Mouse (Mus musculus) heart, embryonic 11.5 days (tissue): Measurements from ENCODE around the gene Dcdc2c. TPM values are rescaled to one million over a fixed set of nuclear protein-coding genes. Genes with fewer than 3 reads are reported as not detected.

ENCODE experiments used
- ATAC-seq: fragments of 200-750 bp; cut with Nextera tagmentation; replicated peaks from 2 replicates; pipeline ENCODE4 v1.8.0; 2017; ENCODE audit warnings: moderate library complexity; ENCODE audit not compliant: insufficient number of reproducible peaks, low FRiP score, low TSS enrichment
- H3K27ac ChIP-seq: fragments of 300-500 bp; sonication (generic); 2 replicates; pipeline ENCODE4 v1.5.1; 2014; ENCODE audit warnings: mild to moderate bottlenecking, low read depth, low read length
- H3K27me3 ChIP-seq: fragments of 300-500 bp; sonication (generic); 2 replicates; pipeline ENCODE4 v1.6.1; 2014; ENCODE audit warnings: mild to moderate bottlenecking, low read length, mixed read lengths; ENCODE audit not compliant: control insufficient read depth, insufficient read depth
- H3K36me3 ChIP-seq: fragments of 300-500 bp; sonication (generic); 2 replicates; pipeline ENCODE4 v1.6.1; 2014; ENCODE audit warnings: mild to moderate bottlenecking, low read length, moderate library complexity, mixed read lengths; ENCODE audit not compliant: control insufficient read depth, insufficient read depth
- H3K4me1 ChIP-seq: fragments of 300-500 bp; sonication (generic); 2 replicates; pipeline ENCODE4 v1.6.1; 2014; ENCODE audit warnings: low read length; ENCODE audit not compliant: control insufficient read depth, insufficient read depth
- H3K4me2 ChIP-seq: fragments of 300-500 bp; sonication (generic); 2 replicates; pipeline ENCODE4 v1.6.1; 2014; ENCODE audit warnings: mild to moderate bottlenecking, moderate library complexity
- H3K4me3 ChIP-seq: fragments of 300-500 bp; sonication (generic); 2 replicates; pipeline ENCODE4 v1.5.1; 2014; ENCODE audit warnings: low read depth, low read length
- H3K9ac ChIP-seq: fragments of 300-500 bp; sonication (generic); 2 replicates; pipeline ENCODE4 v1.6.1; 2014; ENCODE audit warnings: mild to moderate bottlenecking, low read depth, low read length, moderate library complexity
- H3K9me3 ChIP-seq: fragments of 300-500 bp; sonication (generic); replicated peaks from 2 replicates; pipeline ENCODE4 v1.6.1; 2016; ENCODE audit warnings: low read length; ENCODE audit not compliant: control insufficient read depth
- WGBS: fragments of 180-500 bp; shearing (Covaris S2); extraction: QIAGEN DNeasy Blood & Tissue Kit; methylation state at CpG from one replicate; pipeline ENCODE4 v1.1.7; 2014; ENCODE audit not compliant: insufficient replicate concordance; 5-methylcytosine and 5-hydroxymethylcytosine counted together
- polyA plus RNA-seq: library from polyadenylated mRNA; unstranded; fragments of >200 nt; fragmentation: Nextera tagmentation; extraction: Ambion mirVana; gene quantifications from 2 replicates; pipeline ENCODE4 v1.2.1, GENCODE M21; 2014

The Dcdc2c gene
- 0.20 and 0.21 TPM in 2 replicates for polyA plus RNA-seq

DNA sequence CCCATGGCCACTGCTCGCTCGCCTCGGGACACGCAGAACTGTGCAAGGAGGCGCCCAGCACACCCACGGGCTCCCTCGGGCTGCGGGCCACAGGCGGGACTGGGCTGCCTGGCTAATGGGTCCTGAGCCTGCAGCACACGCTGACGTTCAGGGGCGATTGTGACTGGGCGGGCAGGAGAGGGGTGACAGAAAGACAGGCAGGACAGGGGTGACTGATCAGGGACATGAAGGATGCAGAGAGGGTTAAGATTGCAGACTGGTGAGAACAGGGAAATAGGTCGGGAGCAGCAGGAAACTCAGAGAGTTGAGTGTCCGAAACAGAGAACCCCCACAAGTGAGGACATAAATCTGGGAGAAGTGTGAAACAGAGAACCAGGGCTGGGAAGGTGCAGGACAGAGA lies at the start of gene Dcdc2c:
Dcdc2c (minus strand) TSS at position 101 of the 400 bp plus-strand sequence.
- Histone ChIP-seq H3K9ac (no peak within 1 kb of the TSS), H3K4me2 (peak within 1 kb of the TSS; percentile 53), H3K27me3 (no peaks in the 10 kb centered on the region), H3K36me3 (no peaks in the 10 kb centered on the region), H3K4me3 (no peak within 1 kb of the TSS), H3K27ac (no peak within 1 kb of the TSS), H3K4me1 (no peaks in the 10 kb centered on the region), H3K9me3 (no peaks in the 10 kb centered on the region)
- ATAC-seq: peak; percentile 52; the same call in 1 of the 2 replicates
- WGBS: 57% methylated on average over 15 of the region's 15 CpGs

DNA sequence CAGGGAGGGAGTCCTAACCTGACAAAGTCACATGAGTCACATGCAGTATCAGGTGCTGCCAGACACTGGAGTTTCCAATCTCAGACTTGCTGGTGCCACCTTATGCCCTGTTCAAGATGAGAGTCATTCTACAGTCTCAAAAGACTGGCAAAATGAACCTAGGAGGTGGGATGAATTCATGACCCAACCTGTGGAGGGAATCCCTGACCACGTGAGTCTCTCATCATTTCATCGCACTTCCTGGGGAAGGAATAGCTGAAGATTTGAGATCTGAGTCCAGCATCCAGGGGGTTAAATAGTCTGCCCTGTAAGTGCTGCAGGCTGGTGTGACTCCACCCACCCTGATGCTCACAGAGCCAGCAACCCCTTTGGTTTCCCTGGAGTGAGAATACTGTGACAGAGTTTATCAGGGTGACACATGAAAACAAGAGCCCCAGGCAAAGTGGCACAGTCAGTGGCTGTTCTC lies 46.4 kb upstream of the Dcdc2c start:
- Histone ChIP-seq H3K4me3 (no peak overlapping the region), H3K27me3 (peaks cover 2% of the 10 kb centered on the region; the same call in 1 of the 2 replicates), H3K4me1 (peaks cover 11% of the 10 kb centered on the region), H3K36me3 (no peaks in the 10 kb centered on the region), H3K9me3 (no peaks in the 10 kb centered on the region), H3K27ac (no peak overlapping the region), H3K9ac (no peak overlapping the region), H3K4me2 (no peak overlapping the region)
- 46% methylated on average over 2 of the region's 2 CpGs for WGBS
- ATAC-seq: no peak

GRCm38 (mm10) chr12:28598110-28598509 lies 45.9 kb upstream of the Dcdc2c start:
- Histone ChIP-seq H3K4me3 (no peak overlapping the region), H3K27me3 (peaks cover 2% of the 10 kb centered on the region; the same call in 1 of the 2 replicates), H3K27ac (no peak overlapping the region), H3K36me3 (no peaks in the 10 kb centered on the region), H3K9me3 (no peaks in the 10 kb centered on the region), H3K4me1 (peaks cover 11% of the 10 kb centered on the region), H3K9ac (no peak overlapping the region), H3K4me2 (no peak overlapping the region)
- no peak for ATAC-seq
- WGBS: 35% methylated on average over 3 of the region's 3 CpGs

- Histone ChIP-seq H3K27me3 (peaks cover 2% of the 10 kb centered on the region; the same call in 1 of the 2 replicates), H3K36me3 (no peaks in the 10 kb centered on the region), H3K4me3 (no peak overlapping the region), H3K4me2 (no peak overlapping the region), H3K9ac (no peak overlapping the region), H3K27ac (no peak overlapping the region), H3K9me3 (no peaks in the 10 kb centered on the region), H3K4me1 (peaks cover 11% of the 10 kb centered on the region)
- 61% methylated on average over 9 of the region's 9 CpGs for WGBS
- no peak for ATAC-seq
Observed at GRCm38 (mm10) chr12:28597699-28598098, 45.5 kb upstream of the Dcdc2c start.

DNA sequence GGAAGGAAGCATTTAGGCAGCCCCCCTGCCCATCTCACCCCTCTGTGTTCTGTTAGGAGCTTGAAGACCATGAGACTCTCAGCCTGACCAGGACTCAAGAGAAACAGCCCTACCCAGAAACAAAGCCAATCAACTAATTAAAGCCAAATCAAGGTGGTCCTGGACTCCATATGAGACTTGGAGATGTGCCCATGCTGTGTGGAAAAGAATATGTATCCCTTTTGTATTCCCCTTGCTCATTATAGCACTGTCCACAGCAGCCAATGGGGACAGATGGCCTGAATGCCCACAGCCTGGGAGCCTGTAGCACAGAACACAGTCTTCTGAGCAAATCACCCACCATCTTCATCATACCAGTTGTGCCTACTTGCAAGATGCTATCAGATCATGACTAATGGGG lies 44.7 kb upstream of the Dcdc2c start:
- Histone ChIP-seq H3K4me2 (no peak overlapping the region), H3K27ac (no peak overlapping the region), H3K4me1 (peaks cover 11% of the 10 kb centered on the region), H3K9ac (no peak overlapping the region), H3K4me3 (no peak overlapping the region), H3K27me3 (peaks cover 2% of the 10 kb centered on the region; the same call in 1 of the 2 replicates), H3K36me3 (no peaks in the 10 kb centered on the region), H3K9me3 (no peaks in the 10 kb centered on the region)
- no peak for ATAC-seq

- Histone ChIP-seq H3K4me1 (peaks cover 5% of the 10 kb centered on the region; the same call in 1 of the 2 replicates), H3K27me3 (peaks cover 7% of the 10 kb centered on the region), H3K9me3 (no peaks in the 10 kb centered on the region), H3K36me3 (no peaks in the 10 kb centered on the region), H3K4me2 (no peak overlapping the region), H3K27ac (no peak overlapping the region), H3K9ac (no peak overlapping the region), H3K4me3 (no peak overlapping the region)
- 37% methylated on average over 13 of the region's 13 CpGs for WGBS
- ATAC-seq: no peak
Observed at GRCm38 (mm10) chr12:28590428-28590827, 38.2 kb upstream of the Dcdc2c start.

DNA sequence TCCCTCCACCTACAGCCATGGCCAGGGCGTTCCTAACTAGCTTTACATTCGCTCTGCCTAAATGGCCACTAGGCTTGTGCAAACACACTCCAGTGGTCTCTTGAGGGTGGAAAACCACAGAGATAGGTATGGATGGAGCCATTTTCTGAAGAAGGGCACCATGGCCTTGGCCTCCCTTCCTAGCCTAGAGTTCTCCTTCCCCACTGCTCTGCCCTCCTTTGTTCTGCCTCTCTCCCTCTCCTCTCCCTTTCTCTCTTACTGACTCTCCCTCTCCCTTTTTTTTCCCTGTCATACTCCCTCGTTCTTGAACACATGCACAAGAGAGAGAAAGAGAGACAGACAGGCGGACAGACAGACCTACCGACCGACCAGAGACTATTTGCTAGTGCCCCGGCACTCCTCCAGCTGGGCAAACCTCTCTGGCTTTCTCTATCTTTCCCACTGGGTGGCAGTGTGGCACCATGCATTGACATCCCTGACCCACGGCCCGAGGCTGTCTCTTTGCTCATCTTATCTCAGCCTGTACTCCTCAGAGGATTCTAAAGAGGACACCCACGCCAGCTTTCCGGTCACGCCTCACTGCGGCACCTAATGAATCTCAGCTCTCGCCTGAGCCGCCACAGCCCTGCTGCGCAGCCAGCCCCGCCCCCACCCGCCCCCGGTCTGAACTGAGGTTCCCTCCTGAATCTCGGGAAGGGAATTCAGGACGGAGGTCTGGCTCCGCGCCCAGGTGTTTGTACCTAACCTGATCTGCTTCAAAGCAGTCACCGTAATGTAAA lies 37.1 kb upstream of the Dcdc2c start:
- no peaks in the 10 kb centered on the region for H3K36me3 ChIP-seq
- H3K9me3 ChIP-seq: no peaks in the 10 kb centered on the region
- 9% methylated on average over 24 of the region's 24 CpGs for WGBS
- peak overlapping the region; percentile 59 for H3K9ac ChIP-seq
- peaks cover 7% of the 10 kb centered on the region for H3K27me3 ChIP-seq
- peak overlapping the region; percentile 73 for H3K4me2 ChIP-seq
- peak; percentile 64 for ATAC-seq
- no peak overlapping the region for H3K27ac ChIP-seq
- H3K4me3 ChIP-seq: peak overlapping the region; percentile 40
- peaks cover 5% of the 10 kb centered on the region; the same call in 1 of the 2 replicates for H3K4me1 ChIP-seq

DNA sequence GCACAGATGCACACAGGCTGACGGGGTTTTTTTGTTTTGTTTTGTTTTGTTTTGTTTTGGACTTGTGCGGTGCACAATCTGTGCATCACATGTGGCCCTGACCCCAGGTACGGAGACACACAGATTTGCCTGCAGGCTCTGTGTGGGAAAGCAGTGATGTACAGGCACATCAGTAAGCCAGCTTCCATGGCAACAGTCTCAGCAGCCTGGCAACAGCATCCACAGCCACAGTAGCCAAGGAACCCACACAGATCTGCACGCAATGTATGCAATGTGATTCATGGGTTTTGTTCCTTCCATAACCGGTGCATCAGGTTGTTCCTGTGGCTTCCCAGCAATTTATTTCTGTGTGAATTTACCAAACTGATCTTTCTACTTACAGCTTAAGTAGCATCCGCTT lies 35.8 kb upstream of the Dcdc2c start:
- Histone ChIP-seq H3K36me3 (no peaks in the 10 kb centered on the region), H3K4me2 (no peak overlapping the region), H3K4me3 (no peak overlapping the region), H3K9me3 (no peaks in the 10 kb centered on the region), H3K27ac (no peak overlapping the region), H3K4me1 (peaks cover 5% of the 10 kb centered on the region; the same call in 1 of the 2 replicates), H3K27me3 (peaks cover 7% of the 10 kb centered on the region), H3K9ac (no peak overlapping the region)
- WGBS: 72% methylated on average over 6 of the region's 6 CpGs
- ATAC-seq: no peak

DNA sequence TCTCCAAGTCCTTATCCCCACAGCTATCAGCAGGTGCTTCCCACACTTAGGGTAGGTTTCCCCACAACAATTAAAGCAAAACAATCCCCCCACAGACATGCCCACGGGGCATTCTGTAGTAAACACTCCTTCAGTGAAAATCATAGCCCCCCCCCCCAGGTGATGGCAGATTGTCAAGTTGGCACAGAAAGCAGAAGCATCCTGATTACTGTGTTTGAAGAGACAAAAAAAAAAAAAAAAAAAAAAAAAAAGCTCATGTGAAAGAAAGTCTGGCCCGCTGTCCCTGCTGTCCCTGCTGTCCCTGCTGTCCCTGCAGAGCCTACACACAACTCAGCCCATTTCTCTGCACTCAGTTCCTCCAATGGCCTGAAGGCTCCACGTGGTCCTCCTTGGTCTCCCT lies 31.8 kb upstream of the Dcdc2c start:
- Histone ChIP-seq H3K4me2 (no peak overlapping the region), H3K4me3 (no peak overlapping the region), H3K27me3 (peaks cover 5% of the 10 kb centered on the region), H3K9me3 (no peaks in the 10 kb centered on the region), H3K9ac (no peak overlapping the region), H3K4me1 (no peaks in the 10 kb centered on the region), H3K27ac (no peak overlapping the region), H3K36me3 (no peaks in the 10 kb centered on the region)
- 57% methylated on average over 3 of the region's 3 CpGs for WGBS
- ATAC-seq: no peak
